Mouse (Mus musculus): Measurements from ENCODE around the gene Tmem117. TPM values are rescaled to one million over a fixed set of nuclear protein-coding genes. Genes with fewer than 3 reads are reported as not detected.

Tmem117 gene
- total and polyA plus RNA-seq, 3 experiments, result 3.0 to 12.6 (median 12.5) TPM

GRCm38 (mm10) chr15:94589219-94590075 is 39.6 kb upstream of the Tmem117 start, which contains the start of gene Twf1:
Gene Twf1, minus strand, starts transcription at chr15:94589889.
- peak; percentile 98 to 99 for DNase-seq
- H3K36me3 ChIP-seq (ENCODE audit: control insufficient read depth, insufficient read depth, low read length), result peaks cover 6% of the 10 kb centered on the region
- H3K79me2 ChIP-seq (replicated peaks; ENCODE audit: control insufficient read depth, insufficient read depth, low read length), result no peaks in the 10 kb centered on the region
- TF ChIP-seq POLR2A (IDR thresholded peaks at IDR 0.05; ENCODE audit: insufficient read depth, low read depth, low read length), result peak; percentile 64
- peak; percentile 51 for TF ChIP-seq CTCF (IDR thresholded peaks at IDR 0.05)
- no peak for TF ChIP-seq EP300 (IDR thresholded peaks at IDR 0.05; ENCODE audit: insufficient read depth, low read depth, low read length)
- peak within 1 kb of the TSS; percentile 90 for H3K27ac ChIP-seq
- H3K9ac ChIP-seq (ENCODE audit: low read depth, low read length), result peak within 1 kb of the TSS; percentile 99
- H3K4me3 ChIP-seq, result peak within 1 kb of the TSS; percentile 98
- intact Hi-C loops (cut with DNase I), result loop anchor here (2.0 to 10.0 kb wide), 2 partner anchors 47 to 1885 kb away; partner anchors contain the start of genes Irak4 and Pus7l
- peaks cover 1% of the 10 kb centered on the region; the same call in 1 of the 2 replicates for H3K4me1 ChIP-seq (ENCODE audit: control insufficient read depth, insufficient read depth, low read length)
- WGBS, result under 1% methylated on average over 70 of the region's 70 CpGs
- H3K27me3 ChIP-seq (ENCODE audit: control insufficient read depth, insufficient read depth, low read length), result no peaks in the 10 kb centered on the region

- H3K27me3 ChIP-seq (ENCODE audit: control insufficient read depth, insufficient read depth, low read length), result no peaks in the 10 kb centered on the region
- peaks cover 1% of the 10 kb centered on the region; the same call in 1 of the 2 replicates for H3K4me1 ChIP-seq (ENCODE audit: control insufficient read depth, insufficient read depth, low read length)
- H3K27ac ChIP-seq, result peak overlapping the region; percentile 63
- no peaks in the 10 kb centered on the region for H3K79me2 ChIP-seq (replicated peaks; ENCODE audit: control insufficient read depth, insufficient read depth, low read length)
- no peak for TF ChIP-seq POLR2A (IDR thresholded peaks at IDR 0.05; ENCODE audit: insufficient read depth, low read depth, low read length)
- TF ChIP-seq CTCF (IDR thresholded peaks at IDR 0.05), result no peak
- no peak for TF ChIP-seq EP300 (IDR thresholded peaks at IDR 0.05; ENCODE audit: insufficient read depth, low read depth, low read length)
- H3K4me3 ChIP-seq, result peak overlapping the region; percentile 22
- no peak overlapping the region for H3K9ac ChIP-seq (ENCODE audit: low read depth, low read length)
- peaks cover 6% of the 10 kb centered on the region for H3K36me3 ChIP-seq (ENCODE audit: control insufficient read depth, insufficient read depth, low read length)
- no peak for DNase-seq
- 12% methylated on average over 8 of the region's 8 CpGs for WGBS
- intact Hi-C loops (cut with DNase I), result no loop called here
These were observed 38.9 kb upstream of the Tmem117 start for GRCm38 (mm10) chr15:94590083-94590482.

GRCm38 (mm10) chr15:94591356-94591755 is 37.7 kb upstream of the Tmem117 start:
- no peak for TF ChIP-seq EP300 (IDR thresholded peaks at IDR 0.05; ENCODE audit: insufficient read depth, low read depth, low read length)
- peaks cover 6% of the 10 kb centered on the region for H3K36me3 ChIP-seq (ENCODE audit: control insufficient read depth, insufficient read depth, low read length)
- WGBS, result 82% methylated on average over 4 of the region's 4 CpGs
- H3K79me2 ChIP-seq (replicated peaks; ENCODE audit: control insufficient read depth, insufficient read depth, low read length), result no peaks in the 10 kb centered on the region
- no peak overlapping the region for H3K9ac ChIP-seq (ENCODE audit: low read depth, low read length)
- H3K27ac ChIP-seq, result no peak overlapping the region
- no peaks in the 10 kb centered on the region for H3K27me3 ChIP-seq (ENCODE audit: control insufficient read depth, insufficient read depth, low read length)
- H3K4me3 ChIP-seq, result no peak overlapping the region
- H3K4me1 ChIP-seq (ENCODE audit: control insufficient read depth, insufficient read depth, low read length), result peaks cover 1% of the 10 kb centered on the region; the same call in 1 of the 2 replicates
- intact Hi-C loops (cut with DNase I), result no loop called here
- DNase-seq, result no peak

- Histone ChIP-seq H3K9ac (ENCODE audit: low read depth, low read length) (no peak overlapping the region), H3K36me3 (ENCODE audit: control insufficient read depth, insufficient read depth, low read length) (no peaks in the 10 kb centered on the region; the same call in 1 of the 2 replicates), H3K27ac (no peak overlapping the region), H3K4me1 (ENCODE audit: control insufficient read depth, insufficient read depth, low read length) (0 out of 2 replicates have a peak, but pooled peaks cover 1% of the 10 kb centered on the region), H3K4me3 (no peak overlapping the region), H3K27me3 (ENCODE audit: control insufficient read depth, insufficient read depth, low read length) (no peaks in the 10 kb centered on the region), H3K79me2 (replicated peaks; ENCODE audit: control insufficient read depth, insufficient read depth, low read length) (no peaks in the 10 kb centered on the region)
- no peak for TF ChIP-seq POLR2A (IDR thresholded peaks at IDR 0.05; ENCODE audit: insufficient read depth, low read depth, low read length)
- TF ChIP-seq CTCF (IDR thresholded peaks at IDR 0.05), result no peak
- intact Hi-C loops (cut with DNase I), result no loop called here
- WGBS, result 56% methylated on average over 1 of the region's 1 CpGs
- DNase-seq, result no peak
These were observed 35.4 kb upstream of the Tmem117 start for GRCm38 (mm10) chr15:94593586-94593985.

GRCm38 (mm10) chr15:94600145-94600707 is 28.8 kb upstream of the Tmem117 start:
- H3K36me3 ChIP-seq (ENCODE audit: control insufficient read depth, insufficient read depth, low read length), result no peaks in the 10 kb centered on the region
- TF ChIP-seq CTCF (IDR thresholded peaks at IDR 0.05) (no peak), POLR2A (IDR thresholded peaks at IDR 0.05; ENCODE audit: insufficient read depth, low read depth, low read length) (no peak), EP300 (IDR thresholded peaks at IDR 0.05; ENCODE audit: insufficient read depth, low read depth, low read length) (no peak)
- H3K79me2 ChIP-seq (replicated peaks; ENCODE audit: control insufficient read depth, insufficient read depth, low read length), result no peaks in the 10 kb centered on the region
- DNase-seq, result no peak
- H3K4me1 ChIP-seq (ENCODE audit: control insufficient read depth, insufficient read depth, low read length), result no peaks in the 10 kb centered on the region
- 53% methylated on average over 11 of the region's 11 CpGs for whole genome bisulfite sequencing
- H3K27ac ChIP-seq, result no peak overlapping the region
- no peak overlapping the region for H3K4me3 ChIP-seq
- no peak overlapping the region for H3K9ac ChIP-seq (ENCODE audit: low read depth, low read length)
- H3K27me3 ChIP-seq (ENCODE audit: control insufficient read depth, insufficient read depth, low read length), result no peaks in the 10 kb centered on the region
- intact Hi-C loops (cut with DNase I), result loop anchor here (10.0 kb wide), 1 partner anchor 65 kb away; no protein-coding TSS in a partner anchor

GRCm38 (mm10) chr15:94601339-94601738 is 27.7 kb upstream of the Tmem117 start:
- DNase-seq, result peak; percentile 42 to 54
- Histone ChIP-seq H3K79me2 (replicated peaks; ENCODE audit: control insufficient read depth, insufficient read depth, low read length) (no peaks in the 10 kb centered on the region), H3K36me3 (ENCODE audit: control insufficient read depth, insufficient read depth, low read length) (no peaks in the 10 kb centered on the region), H3K4me3 (no peak overlapping the region), H3K9ac (ENCODE audit: low read depth, low read length) (no peak overlapping the region), H3K27ac (no peak overlapping the region), H3K4me1 (ENCODE audit: control insufficient read depth, insufficient read depth, low read length) (no peaks in the 10 kb centered on the region), H3K27me3 (ENCODE audit: control insufficient read depth, insufficient read depth, low read length) (no peaks in the 10 kb centered on the region)
- intact Hi-C loops (cut with DNase I), result loop anchor here (1.0 to 10.0 kb wide), 2 partner anchors 43 to 63 kb away; no protein-coding TSS in a partner anchor
- TF ChIP-seq EP300 (IDR thresholded peaks at IDR 0.05; ENCODE audit: insufficient read depth, low read depth, low read length) (no peak), CTCF (IDR thresholded peaks at IDR 0.05) (peak; percentile 69)
- 19% methylated on average over 3 of the region's 3 CpGs for WGBS

Data from heart, adult 2 months (tissue).